Mouse (Mus musculus): ENCODE measurements around the gene Fbrs.
A peak's percentile ranks its signal among the peaks of the same experiment; 100 is the strongest.
"Not testable (repeated sequence)": the region's sequence is repeated elsewhere in the genome, so short reads cannot be mapped to it uniquely, and the experiment has no call there.

The Fbrs gene

GRCm38 (mm10) chr7:127478635-127479317 lies at the start of gene Fbrs:
Gene Fbrs (plus strand): TSS chr7:127479199.
- DNase-seq, result peak; percentile 98

GRCm38 (mm10) chr7:127435206-127435605 lies 43.8 kb upstream of the Fbrs start:
- DNase-seq, result no peak

GRCm38 (mm10) chr7:127437724-127438123 lies 41.3 kb upstream of the Fbrs start:
- DNase-seq, result peak; percentile 19

- DNase-seq, result peak; percentile 41
Observed at GRCm38 (mm10) chr7:127443976-127444375, 35.0 kb upstream of the Fbrs start.

GRCm38 (mm10) chr7:127448521-127449300 lies 30.3 kb upstream of the Fbrs start, which contains the start of gene Zfp689:
Gene Zfp689 (minus strand): TSS chr7:127449158.
- DNase-seq, result peak; percentile 94

- no peak for DNase-seq
Observed at GRCm38 (mm10) chr7:127449966-127450365, 29.0 kb upstream of the Fbrs start.

- no peak for DNase-seq
Observed at GRCm38 (mm10) chr7:127453056-127453455, 25.9 kb upstream of the Fbrs start.

GRCm38 (mm10) chr7:127454905-127455304 lies 24.1 kb upstream of the Fbrs start:
- no peak for DNase-seq

GRCm38 (mm10) chr7:127458371-127459122 lies 20.5 kb upstream of the Fbrs start:
- DNase-seq, result not testable (repeated sequence)

GRCm38 (mm10) chr7:127459311-127459710 lies 19.7 kb upstream of the Fbrs start, which contains the start of gene Prr14:
Gene Prr14 (plus strand): TSS chr7:127459611.
- not testable (repeated sequence) for DNase-seq

GRCm38 (mm10) chr7:127465191-127465590 lies 13.8 kb upstream of the Fbrs start:
- no peak for DNase-seq

GRCm38 (mm10) chr7:127465670-127466069 lies 13.3 kb upstream of the Fbrs start:
- DNase-seq, result not testable (repeated sequence)

- no peak for DNase-seq
Observed at GRCm38 (mm10) chr7:127466606-127467005, 12.4 kb upstream of the Fbrs start.

GRCm38 (mm10) chr7:127470011-127470715 lies 8.8 kb upstream of the Fbrs start:
- DNase-seq, result peak; percentile 46

- peak; percentile 94 for DNase-seq
Observed at GRCm38 (mm10) chr7:127470743-127471645, 8.0 kb upstream of the Fbrs start.

- DNase-seq, result peak; percentile 75
Observed at GRCm38 (mm10) chr7:127471646-127472010, 7.4 kb upstream of the Fbrs start.

- DNase-seq, result no peak
Observed at GRCm38 (mm10) chr7:127472060-127472459, 6.9 kb upstream of the Fbrs start.

GRCm38 (mm10) chr7:127473705-127474104 lies 5.3 kb upstream of the Fbrs start:
- peak; percentile 36 for DNase-seq

- no peak for DNase-seq
Observed at GRCm38 (mm10) chr7:127474378-127475070, 4.5 kb upstream of the Fbrs start.

GRCm38 (mm10) chr7:127475186-127475740 lies 3.7 kb upstream of the Fbrs start:
- no peak for DNase-seq

GRCm38 (mm10) chr7:127476336-127476735 lies 2.7 kb upstream of the Fbrs start:
- DNase-seq, result peak; percentile 45

Data from kidney, postnatal 10 days (tissue).